Mouse (Mus musculus): Measurements from ENCODE around the gene Filip1l.

Filip1l gene

GRCm38 (mm10) chr16:57396249-57396648 is 43.4 kb downstream of the Filip1l start:
- DNase-seq (ENCODE audit: extremely low spot score, low spot score): no peak

GRCm38 (mm10) chr16:57397845-57398244 is 45.0 kb downstream of the Filip1l start:
- no peak for DNase-seq (ENCODE audit: extremely low spot score, low spot score)

- peak; percentile 75 for DNase-seq (ENCODE audit: extremely low spot score, low spot score)
Measured at GRCm38 (mm10) chr16:57398387-57399214, 45.7 kb downstream of the Filip1l start.

GRCm38 (mm10) chr16:57399566-57399965 is 46.7 kb downstream of the Filip1l start:
- no peak for DNase-seq (ENCODE audit: extremely low spot score, low spot score)

- DNase-seq (ENCODE audit: extremely low spot score, low spot score): no peak
Measured at GRCm38 (mm10) chr16:57401702-57402101, 48.8 kb downstream of the Filip1l start.

GRCm38 (mm10) chr16:57402910-57403309 is 50.0 kb downstream of the Filip1l start:
- DNase-seq (ENCODE audit: extremely low spot score, low spot score): no peak

- DNase-seq (ENCODE audit: extremely low spot score, low spot score): no peak
Measured at GRCm38 (mm10) chr16:57403825-57404224, 50.9 kb downstream of the Filip1l start.

- DNase-seq (ENCODE audit: extremely low spot score, low spot score): no peak
Measured at GRCm38 (mm10) chr16:57412766-57413165, 59.9 kb downstream of the Filip1l start.

GRCm38 (mm10) chr16:57416049-57416448 is 63.2 kb downstream of the Filip1l start:
- no peak for DNase-seq (ENCODE audit: extremely low spot score, low spot score)

- no peak for DNase-seq (ENCODE audit: extremely low spot score, low spot score)
Measured at GRCm38 (mm10) chr16:57417017-57417416, 64.1 kb downstream of the Filip1l start.

GRCm38 (mm10) chr16:57417955-57418354 is 65.1 kb downstream of the Filip1l start:
- no peak for DNase-seq (ENCODE audit: extremely low spot score, low spot score)

- no peak for DNase-seq (ENCODE audit: extremely low spot score, low spot score)
Measured at GRCm38 (mm10) chr16:57419332-57419731, 66.4 kb downstream of the Filip1l start.

GRCm38 (mm10) chr16:57419881-57420280 is 67.0 kb downstream of the Filip1l start:
- DNase-seq (ENCODE audit: extremely low spot score, low spot score): no peak

GRCm38 (mm10) chr16:57420773-57421556 is 68.1 kb downstream of the Filip1l start:
- no peak for DNase-seq (ENCODE audit: extremely low spot score, low spot score)

GRCm38 (mm10) chr16:57421680-57422417 is 69.0 kb downstream of the Filip1l start:
- no peak for DNase-seq (ENCODE audit: extremely low spot score, low spot score)

- DNase-seq (ENCODE audit: extremely low spot score, low spot score): no peak
Measured at GRCm38 (mm10) chr16:57423001-57423800, 70.3 kb downstream of the Filip1l start.

GRCm38 (mm10) chr16:57426680-57427079 is 73.8 kb downstream of the Filip1l start:
- DNase-seq (ENCODE audit: extremely low spot score, low spot score): no peak

GRCm38 (mm10) chr16:57427516-57428285 is 74.8 kb downstream of the Filip1l start:
- DNase-seq (ENCODE audit: extremely low spot score, low spot score): no peak

- no peak for DNase-seq (ENCODE audit: extremely low spot score, low spot score)
Measured at GRCm38 (mm10) chr16:57428977-57429376, 76.1 kb downstream of the Filip1l start.

- no peak for DNase-seq (ENCODE audit: extremely low spot score, low spot score)
Measured at GRCm38 (mm10) chr16:57431294-57431693, 78.4 kb downstream of the Filip1l start.

All from neural tube, embryonic 10.5 days (tissue).